Mouse (Mus musculus): Measurements from ENCODE around the gene Gm3336.

DNA sequence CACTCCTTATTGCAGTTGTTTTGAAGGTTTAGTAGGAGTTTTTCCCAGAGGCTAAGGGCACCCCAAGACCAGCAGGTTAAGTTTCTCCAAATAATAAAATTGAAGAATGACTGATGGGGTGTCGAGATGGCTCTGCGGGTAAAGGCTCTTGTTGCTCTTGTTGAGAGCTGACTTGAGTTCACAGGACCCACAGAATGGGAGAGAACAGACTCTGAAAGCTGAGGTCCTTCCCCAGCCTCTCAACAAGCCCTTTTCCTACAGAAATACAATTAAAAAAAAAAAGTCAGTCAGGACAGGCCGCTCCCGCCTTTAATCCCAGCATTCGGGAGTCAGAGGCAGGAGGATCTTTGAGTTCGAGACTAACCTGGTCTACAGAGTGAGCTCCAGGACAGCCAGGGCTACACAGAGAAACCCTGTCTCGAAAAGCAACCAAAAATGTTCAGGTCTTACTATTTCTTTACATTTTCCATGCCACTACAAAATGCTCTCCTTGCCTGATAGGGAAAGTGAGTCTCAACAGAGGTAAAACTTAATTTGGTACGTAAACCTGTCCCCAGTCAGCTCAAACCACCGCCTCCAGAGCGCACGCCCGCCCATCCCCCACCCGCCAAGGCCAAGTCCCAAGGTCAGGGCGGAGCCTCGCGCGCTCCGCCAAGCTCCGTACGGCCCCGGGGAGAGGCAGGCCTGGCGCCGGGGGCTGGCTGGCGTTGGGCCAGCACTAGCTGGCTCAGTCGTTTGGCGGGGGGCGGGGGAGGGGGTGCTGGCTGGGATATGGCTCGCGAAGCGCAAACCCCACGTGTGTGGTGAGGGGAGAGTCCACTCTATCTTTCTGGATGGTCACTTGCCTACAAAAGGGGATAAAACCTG is 22.1 kb upstream of the Gm3336 start:
- TF ChIP-seq CTCF (IDR thresholded peaks at IDR 0.05; ENCODE audit: low read depth, low read length) (no peak), POLR2A (IDR thresholded peaks at IDR 0.05; ENCODE audit: extremely low read depth, insufficient read depth, low read length) (no peak)

Measured in liver, adult 2 months (tissue).